Mouse (Mus musculus): ENCODE data around the gene Hsbp1. TPM values are rescaled to one million over a fixed set of nuclear protein-coding genes. Genes with fewer than 3 reads are reported as not detected.
"Not testable (repeated sequence)": the region's sequence is repeated elsewhere in the genome, so short reads cannot be mapped to it uniquely, and the experiment has no call there.

Gene Hsbp1
- polyA plus RNA-seq (2016; fragmentation: Nextera tagmentation; extraction: Ambion mirVana): 217 and 241 TPM in 2 replicates

DNA sequence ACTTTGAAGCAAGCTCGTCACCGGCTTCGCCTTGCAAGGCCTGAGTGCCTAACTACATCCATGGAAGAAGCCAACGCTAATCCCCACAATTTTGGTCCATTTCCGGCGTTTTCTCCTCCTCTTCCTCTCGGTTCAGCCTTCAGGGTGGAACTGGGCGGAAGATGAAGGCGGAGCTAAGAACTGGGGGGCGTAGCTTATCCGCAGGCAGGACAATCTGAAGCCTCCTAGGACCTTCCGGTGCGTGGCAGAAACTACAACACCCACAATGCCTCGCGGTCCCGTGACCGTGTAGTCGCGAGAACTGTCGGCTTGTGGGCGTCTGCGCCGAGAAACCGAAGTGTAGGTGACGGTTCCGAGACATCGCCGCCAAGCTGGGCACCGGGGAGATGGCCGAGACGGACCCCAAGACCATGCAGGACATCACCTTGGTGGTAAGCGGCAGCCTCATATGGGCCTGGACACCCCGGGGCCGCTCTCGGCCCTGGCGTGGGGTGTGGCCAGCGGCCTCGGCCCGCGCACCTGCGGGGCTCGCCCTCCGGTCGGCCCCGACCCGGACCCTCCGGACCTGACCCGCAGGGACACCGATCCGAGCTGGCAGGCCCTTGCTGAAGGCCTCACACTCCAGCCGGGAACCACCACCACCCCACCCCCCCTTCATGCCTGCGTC lies at the start of gene Hsbp1:
Hsbp1 (plus strand) TSS at position 299 of the 667 bp plus-strand sequence.
- Histone ChIP-seq H3K36me3 (peaks cover 38% of the 10 kb centered on the region), H3K9me3 (replicated peaks) (no peaks in the 10 kb centered on the region; the same call in 1 of the 2 replicates), H3K27me3 (ENCODE audit: low read depth, poor library complexity, severe bottlenecking) (peaks cover 5% of the 10 kb centered on the region; the same call in 1 of the 2 replicates), H3K4me3 (peak within 1 kb of the TSS; percentile 99), H3K4me1 (peaks cover 8% of the 10 kb centered on the region), H3K27ac (peak within 1 kb of the TSS; percentile 89)
- 2% methylated on average over 52 of the region's 52 CpGs for WGBS
- DNase-seq (ENCODE audit: low spot score): peak; percentile 96

DNA sequence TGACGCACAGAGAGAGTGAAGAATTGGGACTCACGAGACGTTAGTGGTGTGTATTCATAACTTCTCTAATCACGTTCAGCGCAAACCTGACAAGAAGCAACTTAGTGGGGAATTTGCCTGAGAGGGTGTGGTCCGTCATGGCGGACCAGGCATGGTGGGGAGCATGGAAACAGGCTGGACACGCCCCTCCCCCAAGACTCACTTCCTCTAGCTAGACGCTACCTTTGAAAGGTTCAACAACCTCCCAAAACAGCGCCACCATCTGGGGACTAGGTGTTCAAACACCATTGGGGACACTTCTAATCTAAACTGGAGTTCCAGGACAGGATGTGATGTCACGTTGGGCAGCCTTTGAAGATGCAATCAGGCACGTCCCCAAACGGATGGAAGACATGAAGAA lies 48.8 kb upstream of the Hsbp1 start:
- Histone ChIP-seq H3K27ac (no peak overlapping the region), H3K9me3 (replicated peaks) (no peaks in the 10 kb centered on the region; the same call in 1 of the 2 replicates), H3K36me3 (no peaks in the 10 kb centered on the region), H3K4me1 (no peaks in the 10 kb centered on the region), H3K27me3 (ENCODE audit: low read depth, poor library complexity, severe bottlenecking) (no peaks in the 10 kb centered on the region), H3K4me3 (no peak overlapping the region)
- no peak for DNase-seq (ENCODE audit: low spot score)
- WGBS: 84% methylated on average over 13 of the region's 13 CpGs

DNA sequence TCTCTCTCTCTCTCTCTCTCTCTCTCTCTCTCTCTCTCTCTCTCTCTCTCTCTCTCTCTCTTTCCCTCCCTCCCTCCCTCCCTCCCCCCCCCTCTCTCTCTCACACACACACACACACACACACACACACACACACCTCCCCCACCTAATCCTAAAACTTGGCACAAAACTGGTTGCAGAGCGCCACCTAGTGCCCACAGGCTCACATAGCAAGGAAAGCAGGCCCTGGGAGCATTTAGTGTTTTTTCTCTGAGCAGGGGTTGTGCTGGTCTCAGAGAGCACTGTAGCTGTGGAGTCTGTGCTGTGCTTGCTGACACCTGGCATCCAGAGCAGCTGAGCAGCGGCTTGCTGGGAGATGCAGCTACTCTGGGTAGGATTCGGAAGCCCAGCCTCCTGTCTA lies 46.5 kb upstream of the Hsbp1 start:
- H3K27me3 ChIP-seq (ENCODE audit: low read depth, poor library complexity, severe bottlenecking); H3K36me3 ChIP-seq; H3K27ac ChIP-seq; H3K4me3 ChIP-seq; H3K9me3 ChIP-seq (replicated peaks); H3K4me1 ChIP-seq: not testable (repeated sequence)
- DNase-seq (ENCODE audit: low spot score): peak; percentile 48
- 30% methylated on average over 3 of the region's 3 CpGs for WGBS

DNA sequence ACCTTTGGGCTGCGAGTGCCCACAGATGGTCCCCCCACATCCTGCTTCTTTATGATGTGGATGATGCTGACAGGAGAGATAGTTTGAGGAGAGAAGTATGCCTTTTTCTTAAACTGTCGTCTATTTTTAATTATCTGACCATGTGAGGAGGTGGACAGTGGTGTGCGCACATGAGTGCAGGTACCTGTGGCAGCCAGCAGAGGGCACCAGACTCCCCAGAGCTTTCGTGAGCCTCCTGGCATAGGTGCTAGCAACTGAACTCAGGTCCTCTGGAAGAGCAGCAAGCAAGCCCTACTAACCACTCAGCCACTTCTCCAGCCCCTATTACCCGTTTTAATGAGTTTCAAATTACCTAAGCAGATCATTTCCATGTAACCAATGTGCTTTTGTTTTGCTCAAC lies 44.0 kb upstream of the Hsbp1 start:
- Histone ChIP-seq H3K9me3 (replicated peaks) (no peaks in the 10 kb centered on the region; the same call in 1 of the 2 replicates), H3K27ac (no peak overlapping the region), H3K27me3 (ENCODE audit: low read depth, poor library complexity, severe bottlenecking) (no peaks in the 10 kb centered on the region), H3K4me1 (no peaks in the 10 kb centered on the region), H3K36me3 (no peaks in the 10 kb centered on the region), H3K4me3 (no peak overlapping the region)
- DNase-seq (ENCODE audit: low spot score): no peak
- 91% methylated on average over 5 of the region's 5 CpGs for WGBS

DNA sequence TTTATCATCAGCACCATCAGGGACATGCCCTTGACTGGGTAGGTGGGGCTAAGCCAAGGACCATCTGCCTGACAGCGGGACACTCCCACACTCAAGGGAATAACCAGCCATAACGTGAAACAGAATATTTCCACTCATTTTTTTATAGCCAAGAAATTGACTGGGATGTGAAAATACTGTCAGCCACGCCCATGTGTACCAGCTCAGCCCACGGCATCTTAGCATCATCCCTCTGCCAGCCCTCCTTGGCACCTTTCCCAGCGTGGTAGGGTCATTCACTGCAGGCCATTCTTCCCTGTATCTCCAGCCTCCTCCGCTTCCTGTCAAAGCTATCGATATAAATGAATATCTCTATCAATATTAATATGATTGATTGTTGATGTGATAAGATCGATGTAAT lies 40.1 kb upstream of the Hsbp1 start:
- H3K9me3 ChIP-seq (replicated peaks): no peaks in the 10 kb centered on the region; the same call in 1 of the 2 replicates
- H3K27ac ChIP-seq: no peak overlapping the region
- H3K4me3 ChIP-seq: no peak overlapping the region
- WGBS: 87% methylated on average over 8 of the region's 8 CpGs
- no peaks in the 10 kb centered on the region for H3K27me3 ChIP-seq (ENCODE audit: low read depth, poor library complexity, severe bottlenecking)
- H3K4me1 ChIP-seq: no peaks in the 10 kb centered on the region
- H3K36me3 ChIP-seq: no peaks in the 10 kb centered on the region
- no peak for DNase-seq (ENCODE audit: low spot score)

DNA sequence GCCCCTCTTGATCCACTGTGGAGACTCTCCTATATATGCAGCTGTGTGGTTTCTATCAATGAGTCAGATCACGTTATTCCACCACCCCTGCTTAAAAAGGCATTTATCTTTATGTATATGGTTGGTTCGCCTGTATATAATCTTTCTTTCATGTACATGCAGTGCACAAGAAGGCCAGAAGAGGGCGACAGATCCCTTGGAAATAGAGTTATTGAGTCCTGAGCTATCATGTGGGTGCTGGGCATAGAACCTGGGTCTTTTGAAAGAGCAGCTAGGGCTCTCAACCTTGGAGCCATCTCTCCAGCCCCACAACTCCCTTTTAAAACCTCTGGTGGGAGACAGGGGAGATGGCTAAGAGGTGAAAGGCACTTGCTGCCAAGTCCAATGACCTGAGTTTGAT lies 32.9 kb upstream of the Hsbp1 start:
- no peak for DNase-seq (ENCODE audit: low spot score)
- Histone ChIP-seq H3K9me3 (replicated peaks) (no peaks in the 10 kb centered on the region), H3K36me3 (no peaks in the 10 kb centered on the region), H3K27ac (no peak overlapping the region), H3K27me3 (ENCODE audit: low read depth, poor library complexity, severe bottlenecking) (no peaks in the 10 kb centered on the region), H3K4me3 (no peak overlapping the region), H3K4me1 (no peaks in the 10 kb centered on the region)
- WGBS: 40% methylated on average over 3 of the region's 3 CpGs

DNA sequence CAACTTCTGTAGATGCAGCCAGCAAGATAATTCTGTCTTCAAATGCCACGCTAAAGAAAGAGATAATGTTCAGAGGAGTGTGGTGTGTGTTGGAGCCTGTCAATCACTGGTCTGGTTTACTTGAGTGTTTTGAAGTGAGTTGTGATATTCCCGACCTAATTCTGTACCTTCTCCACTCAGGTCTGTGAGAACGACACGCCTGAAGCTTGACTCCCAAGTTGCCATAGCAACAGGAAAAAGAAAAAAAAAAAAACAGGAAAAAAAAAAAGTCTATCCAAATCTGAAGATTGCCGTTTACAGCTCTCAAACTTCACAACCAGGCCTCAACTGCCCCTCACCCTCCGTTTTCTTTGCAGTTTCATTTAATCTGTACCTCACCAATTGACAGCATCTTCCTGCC lies 21.1 kb upstream of the Hsbp1 start:
- WGBS: 70% methylated on average over 6 of the region's 6 CpGs
- no peak overlapping the region for H3K27ac ChIP-seq
- H3K9me3 ChIP-seq (replicated peaks): no peaks in the 10 kb centered on the region
- no peaks in the 10 kb centered on the region for H3K4me1 ChIP-seq
- H3K27me3 ChIP-seq (ENCODE audit: low read depth, poor library complexity, severe bottlenecking): no peaks in the 10 kb centered on the region
- H3K36me3 ChIP-seq: no peaks in the 10 kb centered on the region
- no peak overlapping the region for H3K4me3 ChIP-seq
- no peak for DNase-seq (ENCODE audit: low spot score)

DNA sequence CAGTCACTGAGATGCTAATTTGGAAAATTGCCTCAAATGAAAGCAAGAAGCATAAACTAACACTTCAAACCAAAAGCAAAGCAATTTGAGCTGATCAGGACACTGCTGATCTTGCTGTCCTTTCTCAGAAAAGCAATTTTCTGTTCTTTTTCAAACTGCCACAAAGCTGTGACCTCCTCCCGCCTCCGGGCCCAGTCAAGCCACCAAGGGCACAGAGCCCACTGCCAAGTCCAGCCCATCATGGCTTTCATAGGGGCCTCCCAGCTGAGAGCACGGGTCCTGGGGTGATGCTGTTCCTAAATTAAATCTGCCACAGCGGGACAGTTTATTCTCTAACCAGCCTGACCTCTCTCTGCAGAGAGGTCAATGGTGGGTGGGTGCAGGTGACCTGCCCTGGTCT lies 4.7 kb upstream of the Hsbp1 start:
- H3K27ac ChIP-seq: no peak overlapping the region
- WGBS: 83% methylated on average over 4 of the region's 4 CpGs
- H3K36me3 ChIP-seq: no peaks in the 10 kb centered on the region
- H3K9me3 ChIP-seq (replicated peaks): no peaks in the 10 kb centered on the region; the same call in 1 of the 2 replicates
- DNase-seq (ENCODE audit: low spot score): no peak
- no peaks in the 10 kb centered on the region for H3K4me1 ChIP-seq
- no peak overlapping the region for H3K4me3 ChIP-seq
- peaks cover 5% of the 10 kb centered on the region; the same call in 1 of the 2 replicates for H3K27me3 ChIP-seq (ENCODE audit: low read depth, poor library complexity, severe bottlenecking)

DNA sequence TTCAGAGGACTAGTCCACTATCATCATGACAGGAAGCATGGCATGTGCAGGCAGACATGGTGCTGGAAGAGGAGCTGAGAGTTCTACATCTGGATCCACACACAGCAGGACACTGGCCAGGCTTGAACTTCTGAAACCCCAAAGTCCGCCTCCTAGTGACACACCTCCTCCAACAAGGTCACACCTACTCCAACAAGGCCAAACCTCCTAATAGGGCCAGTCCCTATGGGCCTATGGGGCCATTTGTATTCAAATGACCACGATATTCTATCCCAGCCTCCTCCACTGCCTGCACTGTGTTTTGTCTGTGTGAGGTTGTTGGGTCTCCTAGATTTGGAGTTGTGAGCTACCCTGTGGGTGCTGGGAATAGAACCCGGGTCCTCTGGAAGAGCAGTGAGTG lies 682 bp upstream of the Hsbp1 start:
- H3K27ac ChIP-seq: peak overlapping the region; percentile 89
- H3K4me3 ChIP-seq: peak overlapping the region; percentile 99
- DNase-seq (ENCODE audit: low spot score): no peak
- no peaks in the 10 kb centered on the region; the same call in 1 of the 2 replicates for H3K9me3 ChIP-seq (replicated peaks)
- peaks cover 5% of the 10 kb centered on the region; the same call in 1 of the 2 replicates for H3K27me3 ChIP-seq (ENCODE audit: low read depth, poor library complexity, severe bottlenecking)
- peaks cover 8% of the 10 kb centered on the region for H3K4me1 ChIP-seq
- peaks cover 31% of the 10 kb centered on the region for H3K36me3 ChIP-seq
- WGBS: 84% methylated on average over 3 of the region's 3 CpGs

DNA sequence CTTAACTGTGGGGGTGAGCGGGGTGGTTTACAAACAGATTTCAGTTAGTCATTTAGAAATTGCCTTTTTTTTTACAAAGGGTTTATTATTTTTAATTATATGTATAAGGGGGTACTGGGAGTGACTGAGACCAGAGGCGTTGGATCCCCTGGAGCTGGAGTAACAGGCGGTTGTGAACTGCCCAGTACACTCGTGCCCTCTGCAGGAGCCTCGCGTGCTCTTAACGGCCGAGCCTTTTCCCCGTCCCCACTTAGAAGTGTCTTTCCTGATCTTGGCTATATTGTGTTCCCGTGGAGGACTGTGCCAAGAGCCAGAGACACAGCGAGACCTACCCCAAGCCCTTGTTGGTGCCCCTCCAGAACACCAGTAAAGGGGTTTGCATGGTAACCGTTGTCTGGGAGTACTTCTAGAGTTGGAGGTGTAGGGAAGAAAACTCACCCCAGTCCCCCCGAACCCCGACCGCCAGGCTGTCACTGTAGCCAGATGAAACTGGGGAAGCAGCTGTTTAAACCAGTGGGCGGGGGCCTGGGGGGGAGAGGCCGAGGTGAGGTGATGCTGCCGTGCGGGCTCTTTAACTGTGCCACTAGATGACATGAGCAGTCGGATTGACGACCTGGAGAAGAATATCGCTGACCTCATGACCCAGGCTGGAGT lies 868 bp downstream of the Hsbp1 start:
- 55% methylated on average over 22 of the region's 22 CpGs for WGBS
- peaks cover 8% of the 10 kb centered on the region for H3K4me1 ChIP-seq
- peak overlapping the region; percentile 99 for H3K4me3 ChIP-seq
- peaks cover 44% of the 10 kb centered on the region for H3K36me3 ChIP-seq
- H3K9me3 ChIP-seq (replicated peaks): no peaks in the 10 kb centered on the region; the same call in 1 of the 2 replicates
- peak overlapping the region; percentile 89; the same call in 1 of the 2 replicates for H3K27ac ChIP-seq
- H3K27me3 ChIP-seq (ENCODE audit: low read depth, poor library complexity, severe bottlenecking): peaks cover 5% of the 10 kb centered on the region; the same call in 1 of the 2 replicates
- peak; percentile 36 for DNase-seq (ENCODE audit: low spot score)

DNA sequence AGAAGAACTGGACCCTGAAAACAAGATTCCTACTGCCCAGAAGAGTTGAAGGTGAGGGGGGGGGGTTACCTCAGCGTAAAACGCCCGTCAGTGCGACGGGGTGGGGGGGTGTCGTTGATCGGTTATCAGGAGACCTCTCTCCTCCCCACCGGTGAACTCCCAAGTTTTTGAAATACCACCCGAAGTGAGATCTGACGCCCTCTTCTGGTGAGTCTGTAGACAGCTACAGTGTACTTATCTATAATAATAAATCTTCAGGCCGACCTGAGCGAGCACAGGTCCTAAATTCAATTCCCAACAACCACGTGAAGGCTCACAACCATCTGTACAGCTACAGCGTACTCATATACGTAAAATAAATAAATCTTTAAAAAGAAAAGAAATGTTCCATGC lies 1.4 kb downstream of the Hsbp1 start:
- Histone ChIP-seq H3K4me3 (peak overlapping the region; percentile 99), H3K9me3 (replicated peaks) (no peaks in the 10 kb centered on the region; the same call in 1 of the 2 replicates), H3K27ac (no peak overlapping the region), H3K4me1 (peaks cover 8% of the 10 kb centered on the region), H3K36me3 (peaks cover 49% of the 10 kb centered on the region), H3K27me3 (ENCODE audit: low read depth, poor library complexity, severe bottlenecking) (peaks cover 5% of the 10 kb centered on the region; the same call in 1 of the 2 replicates)
- WGBS: 89% methylated on average over 15 of the region's 15 CpGs
- no peak for DNase-seq (ENCODE audit: low spot score)

DNA sequence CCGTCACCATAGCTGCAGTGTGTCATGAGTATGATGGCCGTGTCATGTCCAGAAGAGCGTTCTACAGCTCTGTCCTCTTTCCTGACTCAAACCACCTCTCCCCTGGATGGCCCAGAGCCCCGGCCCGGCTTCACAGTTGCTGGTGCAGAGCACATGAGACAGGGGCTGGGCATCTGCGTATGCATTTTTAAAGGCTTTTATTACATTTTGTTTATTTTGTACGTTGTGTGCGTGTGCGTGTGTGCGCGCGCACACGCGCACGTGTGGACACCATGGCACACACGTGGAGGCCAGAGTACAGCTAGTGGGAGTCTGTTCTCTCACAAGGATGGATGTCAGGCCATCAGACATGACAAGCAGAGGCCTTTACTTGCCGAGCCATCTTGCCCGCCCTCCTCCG lies 7.4 kb downstream of the Hsbp1 start:
- no peak for DNase-seq (ENCODE audit: low spot score)
- 94% methylated on average over 19 of the region's 19 CpGs for WGBS

DNA sequence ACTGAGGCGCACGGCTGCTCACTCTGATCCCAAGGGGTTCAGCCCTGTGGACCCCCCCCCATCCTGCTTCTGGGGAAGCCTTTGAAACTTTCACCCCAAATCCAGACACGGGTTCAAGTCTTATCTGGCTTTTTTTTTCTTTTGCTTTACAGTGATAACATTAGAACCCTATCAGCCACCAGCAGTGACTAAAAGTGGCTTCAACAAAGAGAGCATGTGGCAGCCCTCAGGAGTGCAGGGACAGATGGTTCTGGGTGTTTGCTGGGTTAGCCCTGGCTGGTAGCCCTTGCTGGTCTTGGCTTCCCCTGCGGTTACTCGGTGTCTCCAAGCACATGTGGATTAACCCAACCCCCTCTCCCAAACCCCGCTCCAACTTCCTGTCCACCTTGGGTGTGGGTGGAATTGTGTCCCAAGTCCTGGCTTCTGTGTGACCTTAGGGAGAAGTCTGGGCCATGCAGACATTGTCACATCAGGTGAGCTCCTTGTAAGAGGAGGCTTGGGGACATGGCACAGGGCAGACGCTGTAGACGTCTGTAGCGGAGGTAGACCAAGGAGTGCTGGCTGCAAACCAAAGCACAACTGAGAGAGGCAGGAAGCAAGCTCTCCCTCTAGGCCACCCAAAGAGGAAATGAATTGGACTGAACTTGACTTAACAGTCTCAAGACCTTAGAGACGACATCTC lies 8.8 kb downstream of the Hsbp1 start:
- Histone ChIP-seq H3K9me3 (replicated peaks) (no peaks in the 10 kb centered on the region), H3K27ac (no peak overlapping the region; the same call in 1 of the 2 replicates), H3K4me1 (peaks cover 4% of the 10 kb centered on the region; the same call in 1 of the 2 replicates), H3K4me3 (no peak overlapping the region), H3K36me3 (peaks cover 35% of the 10 kb centered on the region), H3K27me3 (ENCODE audit: low read depth, poor library complexity, severe bottlenecking) (no peaks in the 10 kb centered on the region)
- DNase-seq (ENCODE audit: low spot score): no peak
- WGBS: 94% methylated on average over 10 of the region's 10 CpGs

More for the DNA sequence above, 7.4 kb downstream of the Hsbp1 start:
- H3K36me3 ChIP-seq: peaks cover 49% of the 10 kb centered on the region
- H3K4me1 ChIP-seq: no peaks in the 10 kb centered on the region
- no peaks in the 10 kb centered on the region for H3K9me3 ChIP-seq (replicated peaks)
- no peak overlapping the region for H3K4me3 ChIP-seq
- no peak overlapping the region for H3K27ac ChIP-seq
- H3K27me3 ChIP-seq (ENCODE audit: low read depth, poor library complexity, severe bottlenecking): no peaks in the 10 kb centered on the region
